Mouse (Mus musculus) MEL (cell line): ENCODE results near the gene 2310057J18Rik.
"Not testable (repeated sequence)": the region's sequence is repeated elsewhere in the genome, so short reads cannot be mapped to it uniquely, and the experiment has no call there.

Experiments used
- CTCF ChIP-seq, 3 experiments: IDR thresholded peaks in 2 of 3; conservative IDR thresholded peaks in 1 of 3; 2 replicates each; pipeline ENCODE4 v1.5.1; 2011 to 2012; ENCODE audit warnings: low read length in 3 of 3, low read depth in 2 of 3, mild to moderate bottlenecking in 2 of 3, improper control_type of control experiment in 1 of 3, inconsistent platforms in 1 of 3, mixed read lengths in 1 of 3, moderate library complexity in 1 of 3; ENCODE audit not compliant: control insufficient read depth in 1 of 3, insufficient read depth in 1 of 3, poor library complexity in 1 of 3, severe bottlenecking in 1 of 3
- POLR2A ChIP-seq, 2 experiments: IDR thresholded peaks; 2 replicates each; pipeline ENCODE4 v1.6.1; 2011 to 2012; ENCODE audit warnings: low read length in 2 of 2, mild to moderate bottlenecking in 2 of 2, control low read depth in 1 of 2, improper control_type of control experiment in 1 of 2, low read depth in 1 of 2, moderate library complexity in 1 of 2; ENCODE audit not compliant: control insufficient read depth in 1 of 2, insufficient read depth in 1 of 2, poor library complexity in 1 of 2
- TAL1 ChIP-seq: IDR thresholded peaks from 2 replicates; pipeline ENCODE4 v1.6.1; 2012; ENCODE audit warnings: mild to moderate bottlenecking, inconsistent platforms, low read length, moderate library complexity, mixed read lengths
- ZC3H11A ChIP-seq: IDR thresholded peaks from 2 replicates; pipeline ENCODE4 v1.6.1; 2012; ENCODE audit warnings: low read depth, mild to moderate bottlenecking, inconsistent platforms, low read length, improper control_type of control experiment

DNA sequence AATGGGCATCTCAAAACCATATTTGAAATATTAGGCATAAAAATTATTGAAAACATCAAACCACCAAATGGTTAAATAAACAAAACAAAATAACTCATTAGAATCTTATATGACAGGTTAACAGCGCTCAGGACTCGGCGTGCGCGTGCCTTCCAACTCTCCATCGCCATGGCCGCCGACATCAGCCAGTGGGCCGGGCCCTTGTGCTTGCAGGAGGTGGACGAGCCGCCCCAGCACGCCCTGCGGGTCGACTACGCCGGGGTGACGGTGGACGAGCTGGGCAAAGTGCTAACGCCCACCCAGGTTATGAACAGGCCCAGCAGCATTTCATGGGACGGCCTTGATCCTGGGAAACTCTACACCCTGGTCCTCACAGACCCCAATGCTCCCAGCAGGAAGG lies 43.9 kb upstream of the 2310057J18Rik start:
- TF ChIP-seq POLR2A (IDR thresholded peaks at IDR 0.05; ENCODE audit: control insufficient read depth in 1 of 2, insufficient read depth in 1 of 2, low read depth in 1 of 2, low read length in 2 of 2, poor library complexity in 1 of 2); TAL1; CTCF (IDR thresholded peaks at IDR 0.05 in 2 of 3, conservative IDR thresholded peaks at IDR 0.05 in 1 of 3; ENCODE audit: control insufficient read depth in 1 of 3, insufficient read depth in 1 of 3, low read depth in 2 of 3, low read length in 3 of 3, poor library complexity in 1 of 3, severe bottlenecking in 1 of 3); ZC3H11A: not testable (repeated sequence)
